Mouse (Mus musculus) ES-E14 (cell line): Measurements from ENCODE around the gene Il2ra. TPM values are rescaled to one million over a fixed set of nuclear protein-coding genes. Genes with fewer than 3 reads are reported as not detected.
"Not testable (repeated sequence)": the region's sequence is repeated elsewhere in the genome, so short reads cannot be mapped to it uniquely, and the experiment has no call there.

Experiments
- DNase-seq: peaks from one replicate; pipeline ENCODE4 v3.0.0-alpha.2; 2013; ENCODE audit warnings: low read depth, low spot score
- H3K27ac ChIP-seq: 2 replicates; pipeline ENCODE4 v1.5.1; 2012; ENCODE audit warnings: low read depth, mild to moderate bottlenecking, low read length, moderate library complexity, mixed read lengths; ENCODE audit not compliant: poor library complexity, insufficient read depth, severe bottlenecking
- H3K36me3 ChIP-seq: 2 replicates; pipeline ENCODE4 v1.6.1; 2012; ENCODE audit warnings: mild to moderate bottlenecking, low read length, moderate library complexity, mixed read lengths; ENCODE audit not compliant: control insufficient read depth, poor library complexity, insufficient read depth, severe bottlenecking
- H3K4me1 ChIP-seq, 2 experiments: fragments of 150-350 bp in 1 of 2; sonication (generic) in 1 of 2; 2 replicates each; pipeline ENCODE4 v1.6.1; 2012; ENCODE audit warnings: low read length in 2 of 2, mild to moderate bottlenecking in 1 of 2, mixed read lengths in 1 of 2; ENCODE audit not compliant: control insufficient read depth in 2 of 2, insufficient read depth in 2 of 2, poor library complexity in 1 of 2
- H3K4me3 ChIP-seq, 2 experiments: fragments of 150-350 bp in 1 of 2; sonication (generic) in 1 of 2; 2 replicates each; pipeline ENCODE4 v1.5.1; 2012; ENCODE audit warnings: low read length in 2 of 2, low read depth in 1 of 2, mild to moderate bottlenecking in 1 of 2, mixed read lengths in 1 of 2; ENCODE audit not compliant: insufficient read depth in 1 of 2, poor library complexity in 1 of 2, severe bottlenecking in 1 of 2
- H3K9ac ChIP-seq: 2 replicates; pipeline ENCODE4 v1.6.1; 2012; ENCODE audit warnings: low read depth, mild to moderate bottlenecking, low read length, mixed read lengths; ENCODE audit not compliant: poor library complexity, insufficient read depth, severe bottlenecking
- H3K9me3 ChIP-seq: fragments of 150-350 bp; sonication (generic); 2 replicates; pipeline ENCODE4 v1.6.1; 2012; ENCODE audit warnings: low read depth, mild to moderate bottlenecking, low read length; ENCODE audit not compliant: control insufficient read depth, insufficient read depth
- CHD2 ChIP-seq: IDR thresholded peaks from 2 replicates; pipeline ENCODE4 v1.6.1; 2014; ENCODE audit warnings: mild to moderate bottlenecking, low read depth, low read length, inconsistent platforms
- HCFC1 ChIP-seq: IDR thresholded peaks from 2 replicates; pipeline ENCODE4 v1.6.1; 2012; ENCODE audit warnings: low read length, inconsistent platforms, borderline replicate concordance; ENCODE audit not compliant: insufficient read depth
- MAFK ChIP-seq: IDR thresholded peaks from 2 replicates; pipeline ENCODE4 v1.6.1; 2014; ENCODE audit warnings: mild to moderate bottlenecking, low read depth, low read length, inconsistent platforms; ENCODE audit not compliant: insufficient read depth
- ZC3H11A ChIP-seq: IDR thresholded peaks from 2 replicates; pipeline ENCODE4 v1.6.1; 2012; ENCODE audit warnings: low read depth, mild to moderate bottlenecking, inconsistent platforms, low read length, borderline replicate concordance
- ZNF384 ChIP-seq: IDR thresholded peaks from 2 replicates; pipeline ENCODE4 v1.6.1; 2012; ENCODE audit warnings: low read depth, low read length, inconsistent platforms
- in situ Hi-C, 2 experiments: fragments of 600-800 bp; cut with MboI; formaldehyde crosslinking; loops; one replicate each; pipeline ENCODE4 v1.15.1; 2025; ENCODE audit warnings: low sequenced_read_pairs in 2 of 2, inconsistent platforms in 1 of 2; ENCODE audit not compliant: unreplicated experiment in 2 of 2
- total RNA-seq: library from RNA; depleted of rRNA; stranded (reverse); fragments of 300-350 nt; gene quantifications from 2 replicates; pipeline ENCODE4 v1.2.3, GENCODE M21; 2012

Gene Il2ra
- total RNA-seq, 1 experiment = not detected

DNA sequence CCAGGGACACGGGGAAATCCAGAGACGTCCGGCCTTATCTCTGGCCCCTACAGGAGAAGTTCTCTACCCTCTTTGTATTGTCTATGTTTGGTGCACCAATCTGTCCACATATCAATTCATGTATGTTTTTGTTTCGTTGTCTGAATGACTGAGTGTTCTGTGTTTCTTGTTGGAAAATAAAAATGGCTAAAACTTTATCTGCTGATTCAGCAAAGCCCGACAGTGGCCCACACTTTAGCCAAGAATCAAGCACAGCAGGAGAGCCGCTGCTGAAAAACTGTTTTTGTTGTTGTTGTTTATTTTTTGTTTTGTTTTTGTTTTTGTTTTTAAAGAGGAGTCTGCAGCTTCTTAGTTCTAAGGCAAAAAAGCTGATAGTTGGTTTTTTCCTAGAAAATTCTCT, 29.7 kb upstream of the Il2ra start:
- DNase-seq, in situ Hi-C loops, H3K4me1 ChIP-seq, H3K27ac ChIP-seq, H3K9me3 ChIP-seq, H3K4me3 ChIP-seq, H3K9ac ChIP-seq, H3K36me3 ChIP-seq: not testable (repeated sequence)
- peak; percentile 85 for TF ChIP-seq MAFK

GRCm38 (mm10) chr2:11616846-11617245, 25.8 kb upstream of the Il2ra start:
- TF ChIP-seq HCFC1 (no peak), ZNF384 (no peak), CHD2 (no peak), MAFK (no peak), ZC3H11A (no peak)
- H3K4me1 ChIP-seq = no peaks in the 10 kb centered on the region
- no peaks in the 10 kb centered on the region for H3K36me3 ChIP-seq
- no peak overlapping the region for H3K27ac ChIP-seq
- no peak for DNase-seq
- in situ Hi-C loops = no loop called here
- no peak overlapping the region for H3K9ac ChIP-seq
- no peaks in the 10 kb centered on the region for H3K9me3 ChIP-seq
- no peak overlapping the region for H3K4me3 ChIP-seq

- no peak overlapping the region for H3K27ac ChIP-seq
- H3K4me1 ChIP-seq = no peaks in the 10 kb centered on the region
- DNase-seq = no peak
- TF ChIP-seq HCFC1 (no peak), MAFK (no peak)
- no peak overlapping the region for H3K4me3 ChIP-seq
- in situ Hi-C loops = no loop called here
- no peaks in the 10 kb centered on the region for H3K9me3 ChIP-seq
- no peak overlapping the region for H3K9ac ChIP-seq
- no peaks in the 10 kb centered on the region for H3K36me3 ChIP-seq
These were observed 23.0 kb upstream of the Il2ra start for GRCm38 (mm10) chr2:11619598-11619997.

DNA sequence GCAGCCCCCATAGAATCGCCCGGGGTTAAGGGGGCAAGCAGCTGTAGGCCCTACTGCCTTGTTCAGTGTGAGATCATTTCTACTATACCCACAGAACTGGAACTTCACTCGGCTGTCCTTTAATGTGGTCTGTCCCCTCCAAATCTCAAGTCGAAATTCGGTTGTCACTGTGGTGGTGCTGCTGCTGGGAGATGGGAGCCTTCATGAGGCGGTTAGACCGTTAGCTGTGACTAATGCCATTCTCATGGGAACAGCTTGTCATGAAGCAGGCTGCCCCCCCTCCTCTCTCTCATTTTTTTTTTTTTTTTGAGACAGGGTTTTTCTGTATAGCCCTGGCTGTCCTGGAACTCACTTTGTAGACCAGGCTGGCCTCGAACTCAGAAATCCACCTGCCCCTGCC, 19.4 kb upstream of the Il2ra start:
- TF ChIP-seq ZC3H11A (no peak), HCFC1 (no peak), MAFK (no peak), ZNF384 (no peak), CHD2 (no peak)
- H3K4me1 ChIP-seq = no peaks in the 10 kb centered on the region
- H3K4me3 ChIP-seq = no peak overlapping the region
- no peaks in the 10 kb centered on the region for H3K36me3 ChIP-seq
- in situ Hi-C loops = no loop called here
- no peak overlapping the region for H3K27ac ChIP-seq
- DNase-seq = no peak
- H3K9ac ChIP-seq = no peak overlapping the region
- H3K9me3 ChIP-seq = no peaks in the 10 kb centered on the region

DNA sequence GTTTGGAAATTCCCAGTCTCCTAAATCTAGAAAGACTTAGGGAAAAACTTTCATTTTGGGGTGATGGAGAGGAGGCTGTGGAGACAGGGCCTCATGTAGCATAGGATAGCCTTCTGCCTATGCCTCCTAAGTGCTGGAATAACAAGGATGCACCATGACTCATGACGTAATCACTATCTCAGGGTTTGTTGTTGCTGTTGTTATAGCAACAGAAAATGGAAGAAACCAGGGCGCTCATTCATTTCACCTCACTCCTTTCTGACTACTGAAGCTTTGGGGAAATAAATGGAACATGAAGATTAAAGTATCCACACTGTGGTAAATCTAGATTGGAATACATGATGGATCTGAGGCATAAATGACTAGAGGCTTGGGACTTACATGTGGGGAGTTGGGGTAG, 18.9 kb upstream of the Il2ra start:
- in situ Hi-C loops = no loop called here
- H3K9me3 ChIP-seq = no peaks in the 10 kb centered on the region
- H3K36me3 ChIP-seq = no peaks in the 10 kb centered on the region

More for the DNA sequence above, 18.9 kb upstream of the Il2ra start:
- Histone ChIP-seq H3K4me1 (no peaks in the 10 kb centered on the region), H3K9ac (no peak overlapping the region), H3K27ac (no peak overlapping the region), H3K4me3 (no peak overlapping the region)
- DNase-seq = no peak
- no peak for TF ChIP-seq ZC3H11A
- TF ChIP-seq CHD2 = no peak
- TF ChIP-seq MAFK = no peak
- TF ChIP-seq HCFC1 = no peak
- TF ChIP-seq ZNF384 = no peak
